Mouse (Mus musculus) lung, postnatal 0 days (tissue): Measurements from ENCODE around the gene Fryl. TPM values are rescaled to one million over a fixed set of nuclear protein-coding genes. Genes with fewer than 3 reads are reported as not detected.
A peak's percentile ranks its signal among the peaks of the same experiment; 100 is the strongest.

ENCODE experiments used
- ATAC-seq: fragments of 200-750 bp; cut with Nextera tagmentation; 2 replicates; pipeline ENCODE4 v1.8.0; 2017; ENCODE audit warnings: moderate library complexity
- DNase-seq: peaks from one replicate; pipeline ENCODE4 v3.0.0-alpha.2; 2016; ENCODE audit warnings: low spot score
- H3K27ac ChIP-seq: fragments of 300-500 bp; sonication (generic); 2 replicates; pipeline ENCODE4 v1.5.1; 2014; ENCODE audit warnings: antibody characterized with exemption, mild to moderate bottlenecking, low read length, mixed read lengths
- H3K27me3 ChIP-seq: fragments of 300-500 bp; sonication (generic); replicated peaks from 2 replicates; pipeline ENCODE4 v1.6.1; 2014; ENCODE audit warnings: low read length, mixed read lengths; ENCODE audit not compliant: insufficient read depth
- H3K36me3 ChIP-seq: fragments of 300-500 bp; sonication (generic); 2 replicates; pipeline ENCODE4 v1.6.1; 2014; ENCODE audit warnings: low read length, mixed read lengths; ENCODE audit not compliant: insufficient read depth
- H3K4me1 ChIP-seq: fragments of 300-500 bp; sonication (generic); 2 replicates; pipeline ENCODE4 v1.6.1; 2014; ENCODE audit warnings: antibody characterized with exemption, low read depth, low read length, mixed read lengths; ENCODE audit not compliant: insufficient read depth
- H3K4me2 ChIP-seq: fragments of 300-500 bp; sonication (generic); replicated peaks from 2 replicates; pipeline ENCODE4 v1.6.1; 2014; ENCODE audit warnings: low read depth, mild to moderate bottlenecking, low read length, moderate library complexity, mixed read lengths
- H3K4me3 ChIP-seq: fragments of 300-500 bp; sonication (generic); 2 replicates; pipeline ENCODE4 v1.5.1; 2014; ENCODE audit warnings: low read depth, low read length
- H3K9ac ChIP-seq: fragments of 300-500 bp; sonication (generic); replicated peaks from 2 replicates; pipeline ENCODE4 v1.6.1; 2014; ENCODE audit warnings: low read depth, mild to moderate bottlenecking
- H3K9me3 ChIP-seq: fragments of 300-500 bp; sonication (generic); 2 replicates; pipeline ENCODE4 v1.6.1; 2016; ENCODE audit warnings: low read length, mixed read lengths
- CTCF ChIP-seq: IDR thresholded peaks from 2 replicates; pipeline ENCODE4 v1.5.1; 2016; ENCODE audit warnings: antibody characterized with exemption, mild to moderate bottlenecking
- EP300 ChIP-seq: IDR thresholded peaks from 2 replicates; pipeline ENCODE4 v1.6.1; 2016; ENCODE audit warnings: antibody characterized with exemption, mild to moderate bottlenecking, control low read depth
- WGBS: fragments of 180-500 bp; shearing (Covaris S2); extraction: QIAGEN DNeasy Blood & Tissue Kit; methylation state at CpG from one replicate; pipeline ENCODE4 v1.1.7; 2014; 5-methylcytosine and 5-hydroxymethylcytosine counted together
- polyA plus RNA-seq: library from polyadenylated mRNA; unstranded; fragments of >200 nt; fragmentation: Nextera tagmentation; extraction: Ambion mirVana; gene quantifications from 2 replicates; pipeline ENCODE4 v1.2.1, GENCODE M21; 2015

Gene Fryl
- polyA plus RNA-seq, 1 experiment from 2014 or later, result 20.9 TPM

DNA sequence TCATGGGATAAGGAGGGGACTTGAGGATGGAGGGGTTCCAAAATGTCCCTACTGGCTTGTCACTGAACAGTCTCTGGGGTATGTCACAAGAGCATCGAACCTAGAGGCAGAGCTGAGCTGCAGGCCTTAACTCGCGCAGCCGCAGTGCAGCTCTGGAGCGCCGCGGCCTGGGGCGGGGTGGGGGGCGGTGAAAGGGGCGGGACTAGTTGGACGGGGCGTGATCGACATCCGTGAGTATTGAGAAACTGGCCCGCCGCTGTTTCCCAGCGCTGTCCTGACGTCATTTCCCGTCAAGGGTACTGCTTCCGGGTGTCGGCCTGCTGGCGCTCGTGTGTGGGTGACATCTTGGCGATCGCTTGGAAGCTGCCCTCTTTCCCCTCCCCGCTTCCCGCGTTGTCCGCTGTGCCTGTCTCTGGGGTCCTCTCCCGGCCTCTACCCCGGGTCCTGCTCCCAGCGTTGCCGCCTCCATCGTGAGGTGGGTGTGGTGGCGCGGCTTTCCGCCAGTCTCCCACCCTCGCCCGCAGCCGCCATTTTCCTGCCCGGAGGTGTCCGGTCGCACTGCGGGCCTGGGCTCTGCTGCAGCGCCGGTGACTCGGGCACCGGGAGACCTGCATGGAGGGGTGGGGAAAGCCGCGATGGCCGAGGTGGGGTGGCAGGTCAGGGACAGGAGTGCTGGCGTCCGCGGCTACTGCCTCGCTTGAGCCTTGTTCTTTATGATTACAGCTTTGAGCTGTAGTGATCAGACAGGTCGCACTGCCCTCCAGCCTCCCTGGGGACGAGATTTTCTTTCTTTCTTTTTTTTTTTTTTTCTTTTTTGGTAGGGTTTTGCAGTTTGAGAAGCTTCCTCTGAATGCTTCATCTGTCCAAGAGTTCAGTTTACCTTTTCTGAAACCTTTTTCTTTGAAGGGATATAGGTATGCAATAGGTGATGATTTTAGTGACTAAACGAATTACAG is 36.4 kb upstream of the Fryl start, which contains the start of gene Ociad1:
Gene Ociad1, plus strand, starts transcription at position 283 of the 956 bp plus-strand sequence.
- 2% methylated on average over 57 of the region's 58 CpGs for WGBS
- peak within 1 kb of the TSS; percentile 96 for H3K27ac ChIP-seq
- no peaks in the 10 kb centered on the region for H3K9me3 ChIP-seq
- ATAC-seq (peak; percentile 99), DNase-seq (peak; percentile 99)
- no peaks in the 10 kb centered on the region for H3K36me3 ChIP-seq
- peak within 1 kb of the TSS; percentile 63 for H3K4me2 ChIP-seq
- H3K4me3 ChIP-seq, result peak within 1 kb of the TSS; percentile 97
- peak within 1 kb of the TSS; percentile 96 for H3K9ac ChIP-seq
- no peaks in the 10 kb centered on the region for H3K4me1 ChIP-seq
- no peaks in the 10 kb centered on the region for H3K27me3 ChIP-seq
- TF ChIP-seq EP300 (no peak; the same call in 1 of the 2 replicates), CTCF (peak; percentile 32)

- no peaks in the 10 kb centered on the region; the same call in 1 of the 2 replicates for H3K4me1 ChIP-seq
- no peak overlapping the region for H3K27ac ChIP-seq
- H3K9me3 ChIP-seq, result no peaks in the 10 kb centered on the region
- 62% methylated on average over 2 of the region's 2 CpGs for WGBS
- no peak overlapping the region for H3K9ac ChIP-seq
- no peak for DNase-seq
- TF ChIP-seq EP300, result no peak
- TF ChIP-seq CTCF, result no peak
- no peak for ATAC-seq
- H3K36me3 ChIP-seq, result no peaks in the 10 kb centered on the region
- H3K4me3 ChIP-seq, result no peak overlapping the region
- H3K4me2 ChIP-seq, result no peak overlapping the region
- no peaks in the 10 kb centered on the region for H3K27me3 ChIP-seq
Observed at GRCm38 (mm10) chr5:73289900-73290299, 33.5 kb upstream of the Fryl start.

- H3K4me2 ChIP-seq, result no peak overlapping the region
- no peaks in the 10 kb centered on the region for H3K9me3 ChIP-seq
- TF ChIP-seq CTCF (no peak), EP300 (no peak)
- H3K27me3 ChIP-seq, result no peaks in the 10 kb centered on the region
- H3K27ac ChIP-seq, result no peak overlapping the region
- ATAC-seq (no peak), DNase-seq (no peak)
- no peaks in the 10 kb centered on the region; the same call in 1 of the 2 replicates for H3K4me1 ChIP-seq
- 48% methylated on average over 5 of the region's 5 CpGs for WGBS
- H3K4me3 ChIP-seq, result no peak overlapping the region
- H3K36me3 ChIP-seq, result no peaks in the 10 kb centered on the region
- no peak overlapping the region for H3K9ac ChIP-seq
Observed at GRCm38 (mm10) chr5:73286603-73287002, 30.2 kb upstream of the Fryl start.

DNA sequence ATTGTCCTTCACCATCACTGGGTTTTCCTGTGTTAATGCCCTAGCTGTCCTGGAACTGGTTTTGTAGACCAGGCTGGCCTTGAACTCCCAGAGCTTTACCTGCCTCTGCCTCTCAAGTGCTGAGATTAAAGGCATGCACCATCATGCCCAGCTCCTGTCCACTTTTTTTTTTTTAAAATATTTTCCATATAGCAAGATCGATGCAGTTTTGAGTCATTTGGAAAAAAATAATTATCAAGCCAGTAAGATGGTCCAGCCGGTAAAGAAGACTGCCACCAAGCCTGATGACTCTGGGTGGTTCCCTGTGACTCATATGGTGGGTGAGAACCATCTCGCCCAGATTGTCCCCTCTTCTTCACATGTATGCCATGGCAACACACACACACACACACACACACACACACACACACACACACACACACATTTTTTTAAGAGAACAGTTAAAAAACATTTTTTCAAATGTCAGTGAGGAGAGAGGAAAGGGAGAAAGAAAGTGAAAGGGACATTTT is 29.1 kb upstream of the Fryl start:
- Histone ChIP-seq H3K36me3 (no peaks in the 10 kb centered on the region), H3K4me3 (no peak overlapping the region), H3K9me3 (no peaks in the 10 kb centered on the region), H3K27ac (no peak overlapping the region), H3K9ac (no peak overlapping the region), H3K4me2 (no peak overlapping the region), H3K27me3 (no peaks in the 10 kb centered on the region), H3K4me1 (no peaks in the 10 kb centered on the region; the same call in 1 of the 2 replicates)
- ATAC-seq (no peak), DNase-seq (no peak)
- WGBS, result 73% methylated on average over 3 of the region's 3 CpGs
- TF ChIP-seq EP300 (no peak), CTCF (no peak)

GRCm38 (mm10) chr5:73284046-73284445 is 27.6 kb upstream of the Fryl start:
- H3K27ac ChIP-seq, result no peak overlapping the region
- no peaks in the 10 kb centered on the region for H3K36me3 ChIP-seq
- H3K9me3 ChIP-seq, result no peaks in the 10 kb centered on the region
- no peak overlapping the region for H3K4me3 ChIP-seq
- TF ChIP-seq EP300 (no peak), CTCF (no peak)
- H3K9ac ChIP-seq, result no peak overlapping the region
- no peaks in the 10 kb centered on the region for H3K27me3 ChIP-seq
- no peak overlapping the region for H3K4me2 ChIP-seq
- H3K4me1 ChIP-seq, result no peaks in the 10 kb centered on the region; the same call in 1 of the 2 replicates
- DNase-seq, result no peak
- no peak for ATAC-seq

- H3K36me3 ChIP-seq, result no peaks in the 10 kb centered on the region
- H3K27me3 ChIP-seq, result no peaks in the 10 kb centered on the region
- no peak overlapping the region for H3K9ac ChIP-seq
- no peaks in the 10 kb centered on the region; the same call in 1 of the 2 replicates for H3K4me1 ChIP-seq
- TF ChIP-seq EP300, result no peak
- no peak for TF ChIP-seq CTCF
- no peak for DNase-seq
- H3K27ac ChIP-seq, result no peak overlapping the region
- no peaks in the 10 kb centered on the region for H3K9me3 ChIP-seq
- no peak for ATAC-seq
- WGBS, result 71% methylated on average over 4 of the region's 4 CpGs
- H3K4me2 ChIP-seq, result no peak overlapping the region
- no peak overlapping the region for H3K4me3 ChIP-seq
Observed at GRCm38 (mm10) chr5:73280567-73280850, 24.1 kb upstream of the Fryl start.
